Mouse (Mus musculus) liver, adult 2 months (tissue): ENCODE results near the gene Ccdc190. TPM values are rescaled to one million over a fixed set of nuclear protein-coding genes. Genes with fewer than 3 reads are reported as not detected.

ENCODE experiments used
- DNase-seq: peaks from one replicate; pipeline ENCODE4 v3.0.0-alpha.2; 2011; ENCODE audit warnings: low read depth, low spot score; ENCODE audit errors: extremely low read depth
- H3K27ac ChIP-seq: fragments of 200-500 bp; replicated peaks from 2 replicates; pipeline ENCODE4 v1.5.1; 2012; ENCODE audit warnings: low read depth, mild to moderate bottlenecking, control low read depth, inconsistent platforms, low read length; ENCODE audit not compliant: insufficient read depth
- H3K27me3 ChIP-seq: fragments of 200-500 bp; 2 replicates; pipeline ENCODE4 v1.6.1; 2012; ENCODE audit warnings: mild to moderate bottlenecking, moderate library complexity, low read length, inconsistent platforms; ENCODE audit not compliant: control insufficient read depth, insufficient read depth
- H3K36me3 ChIP-seq: fragments of 200-500 bp; 2 replicates; pipeline ENCODE4 v1.6.1; 2012; ENCODE audit warnings: low read length, inconsistent platforms; ENCODE audit not compliant: control insufficient read depth, insufficient read depth
- H3K4me1 ChIP-seq: fragments of 200-500 bp; 2 replicates; pipeline ENCODE4 v1.6.1; 2011; ENCODE audit warnings: low read length; ENCODE audit not compliant: control insufficient read depth, insufficient read depth
- H3K4me3 ChIP-seq: fragments of 200-500 bp; 2 replicates; pipeline ENCODE4 v1.5.1; 2011; ENCODE audit warnings: low read depth, mild to moderate bottlenecking, control low read depth, low read length, moderate library complexity; ENCODE audit not compliant: insufficient read depth
- H3K79me2 ChIP-seq: fragments of 200-500 bp; 2 replicates; pipeline ENCODE4 v1.6.1; 2012; ENCODE audit warnings: inconsistent platforms, mild to moderate bottlenecking, low read length, moderate library complexity; ENCODE audit not compliant: control insufficient read depth, insufficient read depth
- H3K9ac ChIP-seq: fragments of 200-500 bp; 2 replicates; pipeline ENCODE4 v1.6.1; 2012; ENCODE audit warnings: low read depth, mild to moderate bottlenecking, control low read depth, inconsistent platforms, low read length
- CTCF ChIP-seq: fragments of 200-500 bp; IDR thresholded peaks from 2 replicates; pipeline ENCODE4 v1.5.1; 2011; ENCODE audit warnings: low read depth, low read length, control low read depth
- POLR2A ChIP-seq: fragments of 200-500 bp; IDR thresholded peaks from 2 replicates; pipeline ENCODE4 v1.6.1; 2011; ENCODE audit warnings: low read length, control low read depth; ENCODE audit not compliant: insufficient read depth; ENCODE audit errors: extremely low read depth
- WGBS: fragments of 180-500 bp; shearing (Covaris S2); methylation state at CpG from one replicate; pipeline ENCODE4 v1.1.7; 2018; 5-methylcytosine and 5-hydroxymethylcytosine counted together
- polyA plus RNA-seq: library from polyadenylated mRNA; depleted of rRNA; stranded (reverse); fragments of >200 nt; gene quantifications from 2 replicates; pipeline ENCODE4 v1.2.3, GENCODE M21; 2012; rRNA removed
- total RNA-seq: library from RNA; depleted of rRNA; stranded (reverse); fragments of >200 nt; gene quantifications from 2 replicates; pipeline ENCODE4 v1.2.3, GENCODE M21; 2014; rRNA removed

Ccdc190 gene
- not detected in 2 replicates for total RNA-seq
- polyA plus RNA-seq = not detected in 2 replicates

- 36% methylated on average over 12 of the region's 12 CpGs for WGBS
- Histone ChIP-seq H3K79me2 (no peaks in the 10 kb centered on the region), H3K36me3 (no peaks in the 10 kb centered on the region), H3K4me1 (no peaks in the 10 kb centered on the region), H3K9ac (no peak within 1 kb of the TSS), H3K27me3 (no peaks in the 10 kb centered on the region), H3K27ac (no peak within 1 kb of the TSS), H3K4me3 (no peak within 1 kb of the TSS)
- no peak for DNase-seq
- TF ChIP-seq POLR2A (no peak), CTCF (no peak)
Measured at GRCm38 (mm10) chr1:169928454-169928971, at the start of gene Ccdc190. Gene Ccdc190, plus strand, starts transcription at chr1:169928648.

- TF ChIP-seq POLR2A (no peak), CTCF (no peak)
- no peaks in the 10 kb centered on the region for H3K79me2 ChIP-seq
Measured at GRCm38 (mm10) chr1:169879060-169879459, 49.4 kb upstream of the Ccdc190 start.

GRCm38 (mm10) chr1:169880181-169880580 lies 48.3 kb upstream of the Ccdc190 start:
- no peak for DNase-seq
- no peaks in the 10 kb centered on the region for H3K36me3 ChIP-seq
- TF ChIP-seq POLR2A (no peak), CTCF (no peak)
- H3K27ac ChIP-seq = no peak overlapping the region
- no peaks in the 10 kb centered on the region for H3K79me2 ChIP-seq
- H3K9ac ChIP-seq = no peak overlapping the region
- no peaks in the 10 kb centered on the region for H3K27me3 ChIP-seq
- no peaks in the 10 kb centered on the region for H3K4me1 ChIP-seq
- H3K4me3 ChIP-seq = no peak overlapping the region
- WGBS = 86% methylated on average over 5 of the region's 5 CpGs

More at GRCm38 (mm10) chr1:169879060-169879459, 49.4 kb upstream of the Ccdc190 start:
- no peak for DNase-seq
- no peaks in the 10 kb centered on the region for H3K27me3 ChIP-seq
- H3K4me3 ChIP-seq = no peak overlapping the region
- H3K36me3 ChIP-seq = no peaks in the 10 kb centered on the region
- H3K4me1 ChIP-seq = no peaks in the 10 kb centered on the region
- H3K27ac ChIP-seq = no peak overlapping the region
- 82% methylated on average over 4 of the region's 4 CpGs for WGBS
- H3K9ac ChIP-seq = no peak overlapping the region

- H3K36me3 ChIP-seq = no peaks in the 10 kb centered on the region
- WGBS = 71% methylated on average over 5 of the region's 5 CpGs
- DNase-seq = no peak
- no peak overlapping the region for H3K27ac ChIP-seq
- H3K4me1 ChIP-seq = no peaks in the 10 kb centered on the region
- no peak overlapping the region for H3K9ac ChIP-seq
- TF ChIP-seq CTCF = no peak
- TF ChIP-seq POLR2A = no peak
- no peak overlapping the region for H3K4me3 ChIP-seq
- H3K79me2 ChIP-seq = no peaks in the 10 kb centered on the region
- no peaks in the 10 kb centered on the region for H3K27me3 ChIP-seq
Measured at GRCm38 (mm10) chr1:169883081-169883565, 45.3 kb upstream of the Ccdc190 start.

GRCm38 (mm10) chr1:169889250-169889649 lies 39.2 kb upstream of the Ccdc190 start:
- no peaks in the 10 kb centered on the region for H3K79me2 ChIP-seq
- no peak for DNase-seq
- no peak overlapping the region for H3K4me3 ChIP-seq
- H3K36me3 ChIP-seq = no peaks in the 10 kb centered on the region
- no peaks in the 10 kb centered on the region for H3K4me1 ChIP-seq
- no peaks in the 10 kb centered on the region for H3K27me3 ChIP-seq
- WGBS = 64% methylated on average over 2 of the region's 2 CpGs
- TF ChIP-seq CTCF = no peak
- TF ChIP-seq POLR2A = no peak
- H3K27ac ChIP-seq = no peak overlapping the region
- no peak overlapping the region for H3K9ac ChIP-seq

- Histone ChIP-seq H3K79me2 (no peaks in the 10 kb centered on the region), H3K4me3 (no peak overlapping the region), H3K27me3 (no peaks in the 10 kb centered on the region), H3K27ac (no peak overlapping the region), H3K9ac (no peak overlapping the region), H3K36me3 (no peaks in the 10 kb centered on the region), H3K4me1 (no peaks in the 10 kb centered on the region)
- no peak for DNase-seq
- 89% methylated on average over 2 of the region's 2 CpGs for WGBS
- TF ChIP-seq CTCF (no peak), POLR2A (no peak)
Measured at GRCm38 (mm10) chr1:169893976-169894375, 34.5 kb upstream of the Ccdc190 start.
